Mouse (Mus musculus) adrenal gland, adult 10 weeks (tissue): ENCODE measurements around the gene Arrdc2. TPM values are rescaled to one million over a fixed set of nuclear protein-coding genes. Genes with fewer than 3 reads are reported as not detected.

Experiments
- polyA plus RNA-seq: library from polyadenylated mRNA; stranded (reverse); fragments of 350-450 nt; fragmentation: Illumina TruSeq; extraction: RNeasy Lipid Tissue Mini Kit (QIAGEN cat#74804); gene quantifications from one replicate; pipeline ENCODE4 v1.2.3, GENCODE M21; 2014; ENCODE audit warnings: low read depth, low replicate concordance

Gene Arrdc2
- polyA plus RNA-seq = 1.5 TPM

DNA sequence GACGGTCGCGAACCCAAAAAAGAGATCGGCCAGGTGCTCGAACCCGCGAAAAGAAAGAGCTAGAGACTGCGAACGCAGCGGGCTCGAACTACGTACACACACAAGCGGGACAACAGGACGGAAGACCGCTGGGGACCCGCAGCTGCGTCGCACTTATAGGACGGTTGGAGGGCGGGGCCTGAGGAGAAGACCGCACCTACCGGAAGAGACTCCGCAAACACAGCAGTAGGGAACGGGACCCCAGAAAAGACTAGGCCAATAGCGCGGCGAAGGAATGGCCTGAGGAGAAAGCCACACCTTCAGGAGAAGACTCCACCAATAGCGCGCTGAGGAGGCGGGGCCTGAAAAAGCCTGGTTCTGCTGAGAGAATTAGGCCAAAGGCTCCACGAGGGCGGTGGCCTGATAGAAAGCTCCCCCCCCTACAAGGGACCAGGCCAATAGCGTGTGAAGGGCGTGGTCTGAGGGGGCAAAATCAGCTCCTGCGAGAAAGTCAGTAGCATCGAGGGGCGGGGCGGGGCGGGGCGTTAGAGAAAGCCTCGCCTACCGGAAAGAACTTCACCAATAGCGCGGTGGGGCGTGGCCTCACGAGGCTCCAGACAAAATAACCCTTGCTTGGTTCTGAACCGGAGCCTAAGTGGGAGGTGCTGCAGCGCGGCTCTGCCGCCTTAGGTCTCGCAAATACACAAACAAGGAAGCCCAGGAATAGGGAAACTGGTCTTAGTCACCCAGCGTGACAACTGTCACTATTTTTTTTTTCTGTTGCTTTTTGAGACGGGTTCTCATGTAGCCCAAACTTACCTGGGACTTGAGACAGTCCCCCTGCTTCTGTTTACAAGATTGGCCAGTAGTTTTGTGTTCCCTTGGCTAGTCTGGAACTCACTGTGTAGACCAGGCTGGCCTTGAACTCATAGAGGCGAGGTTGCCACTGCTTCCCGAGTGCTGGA lies at the start of gene Arrdc2:
TSS of gene Arrdc2 (minus strand) at position 313 of the 944 bp plus-strand sequence.

DNA sequence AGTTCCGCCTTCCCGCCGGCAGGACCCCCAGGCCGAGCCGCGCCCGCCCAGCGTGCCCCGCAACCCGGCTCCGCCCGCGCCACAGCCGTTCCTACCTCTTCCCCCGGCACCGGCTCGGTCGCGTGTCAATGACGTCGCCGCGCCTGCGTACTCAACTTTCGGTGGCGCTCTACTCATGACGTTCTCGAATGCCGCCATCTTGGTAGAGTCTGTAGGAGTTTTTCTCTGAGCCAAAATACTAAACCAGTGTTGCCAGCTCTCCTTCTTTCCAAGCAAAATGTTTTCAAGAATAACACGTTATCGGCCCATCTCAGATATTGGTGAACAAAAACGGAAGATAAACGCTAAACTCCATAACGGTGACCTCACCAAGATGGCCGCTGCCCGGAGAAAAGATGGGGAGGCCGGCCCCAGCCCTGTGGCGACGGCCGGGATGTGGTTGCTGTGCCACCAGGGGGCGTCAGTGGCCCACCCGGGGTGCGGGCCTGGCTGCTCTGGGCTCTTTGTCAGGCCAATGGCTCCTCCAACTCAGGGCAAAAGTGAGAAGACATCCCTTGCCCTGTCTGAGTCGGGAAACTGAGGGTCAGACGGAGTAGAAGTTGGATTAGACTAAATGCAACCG lies 34.0 kb upstream of the Arrdc2 start, which contains the start of gene Ccdc124:
TSS of gene Ccdc124 (minus strand) at position 572 of the 622 bp plus-strand sequence.

DNA sequence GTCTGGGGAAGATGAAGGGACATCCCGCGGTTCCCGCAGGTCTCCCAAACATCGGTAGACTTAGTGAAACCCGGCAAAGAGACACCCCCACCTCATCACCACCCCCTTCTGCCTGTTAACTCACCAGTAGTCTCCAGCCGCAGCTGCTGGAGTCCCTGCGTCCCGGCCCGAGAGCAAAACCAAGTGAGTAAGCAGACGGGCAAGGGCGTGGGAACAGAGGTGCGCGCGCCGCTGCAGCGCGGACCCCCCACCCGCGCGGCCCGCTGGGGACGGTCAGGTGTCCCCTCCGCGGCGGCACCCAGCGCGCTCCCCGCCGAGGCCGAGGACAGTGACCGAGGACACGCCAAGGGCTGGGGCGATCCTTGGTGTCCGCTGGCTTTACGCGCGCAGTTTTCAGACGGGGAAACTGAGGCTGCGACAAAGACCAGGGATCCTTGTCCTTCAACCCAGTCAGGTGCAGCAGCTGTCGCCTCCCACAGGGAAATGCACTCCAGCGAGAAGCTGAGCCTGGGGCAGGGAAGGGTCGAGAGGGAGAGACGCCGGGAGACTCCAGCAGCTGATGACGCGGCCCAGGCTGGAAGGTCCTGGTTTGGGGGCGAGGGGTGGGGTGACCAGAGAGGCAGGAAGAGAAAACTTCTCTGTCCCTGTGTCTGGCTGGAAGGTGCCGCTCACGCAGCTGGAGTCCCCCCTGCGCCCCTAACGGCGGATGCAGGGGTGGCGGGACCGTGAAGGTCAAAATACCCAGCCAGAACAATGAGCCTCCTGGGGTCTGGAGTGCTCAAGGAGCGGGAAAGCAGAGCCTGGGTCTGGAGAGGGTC lies 23.5 kb upstream of the Arrdc2 start, which contains the start of gene Kcnn1:
TSS of gene Kcnn1 (minus strand) at position 435 of the 818 bp plus-strand sequence.

DNA sequence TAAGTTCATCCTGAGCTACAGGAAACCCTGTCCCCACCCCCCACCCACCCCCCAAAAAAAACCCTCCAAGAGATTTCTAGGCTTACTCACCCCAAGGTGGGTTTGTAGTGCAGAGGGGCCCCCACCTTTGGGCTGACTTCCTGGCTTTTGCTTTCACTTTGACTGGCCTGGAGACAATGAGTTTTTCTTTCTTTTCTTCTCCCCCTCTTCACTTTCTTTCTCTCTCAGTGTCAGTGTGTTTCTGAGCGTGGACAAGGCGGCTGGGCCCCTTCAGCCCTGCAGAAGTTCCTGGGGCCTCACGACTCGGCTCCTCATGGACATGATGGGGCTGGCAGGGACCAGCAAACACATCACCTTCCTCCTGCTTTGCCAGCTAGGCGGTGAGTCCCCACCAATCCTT lies 31.3 kb downstream of the Arrdc2 start, which contains the start of gene Il12rb1:
TSS of gene Il12rb1 (plus strand) at position 211 of the 400 bp plus-strand sequence.

DNA sequence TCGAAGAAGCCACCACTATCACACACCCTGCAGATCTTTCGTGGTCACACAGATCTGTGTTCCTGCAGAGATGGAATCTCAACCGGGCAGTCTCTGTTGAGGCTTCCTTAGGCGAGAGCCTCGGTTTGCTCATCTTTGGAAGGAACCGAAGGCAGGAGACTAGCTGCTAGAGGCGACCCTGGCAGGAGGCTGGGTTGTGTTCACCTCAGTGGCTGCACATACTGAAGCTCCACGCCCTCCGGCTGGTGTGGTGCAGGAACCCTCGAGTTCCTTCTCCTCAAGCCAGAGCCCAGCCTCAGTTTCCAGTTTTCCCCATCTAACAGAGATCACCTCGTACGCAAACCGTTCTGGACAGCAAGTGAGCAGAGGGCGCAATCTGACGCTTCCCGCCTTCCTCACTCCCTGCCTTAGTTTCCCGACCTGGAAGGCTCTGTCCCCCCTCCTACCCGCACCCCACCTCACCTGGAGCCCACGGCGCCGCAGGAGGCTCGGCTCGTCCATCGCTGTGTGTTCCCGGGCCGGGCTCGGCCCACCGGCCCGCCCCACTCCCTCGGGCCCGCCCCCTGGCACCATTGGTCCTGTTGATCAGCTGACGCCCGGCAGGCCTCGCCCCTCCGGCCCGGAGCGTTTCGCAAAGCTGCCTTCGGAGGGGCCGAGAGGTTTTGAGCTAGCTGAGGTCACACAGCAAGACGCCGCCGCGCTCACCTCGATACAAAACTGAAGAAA lies 34.9 kb downstream of the Arrdc2 start, which contains the start of gene Mast3:
TSS of gene Mast3 (minus strand) at position 574 of the 726 bp plus-strand sequence.

Other genes starting within 250 kb of the Arrdc2 start
- 0.29 TPM for gene Isyna1, start 245.3 kb downstream of the Arrdc2 start, polyA plus RNA-seq
- gene Ssbp4, start 230.8 kb downstream of the Arrdc2 start, polyA plus RNA-seq = not detected
- not detected for gene Lrrc25, start 223.6 kb downstream of the Arrdc2 start, polyA plus RNA-seq
- not detected for gene Gdf15, start 207.3 kb downstream of the Arrdc2 start, polyA plus RNA-seq
- gene Pgpep1, start 179.3 kb downstream of the Arrdc2 start, polyA plus RNA-seq = 55.2 TPM
- gene Lsm4, start 166.5 kb downstream of the Arrdc2 start, polyA plus RNA-seq = not detected
- 24.6 TPM for gene Jund, start 140.8 kb downstream of the Arrdc2 start, polyA plus RNA-seq
- gene Iqcn, start 136.3 kb downstream of the Arrdc2 start, polyA plus RNA-seq = not detected
- gene Gm3336, start 121.2 kb downstream of the Arrdc2 start, polyA plus RNA-seq = not detected
- not detected for gene Pde4c, start 116.0 kb downstream of the Arrdc2 start, polyA plus RNA-seq
- 12.3 TPM for gene Rab3a, start 85.0 kb downstream of the Arrdc2 start, polyA plus RNA-seq
- gene Mpv17l2, start 78.8 kb downstream of the Arrdc2 start, polyA plus RNA-seq = 2.2 TPM
- 1.9 TPM for gene Pik3r2, start 63.0 kb downstream of the Arrdc2 start, polyA plus RNA-seq
- 1.5 TPM for gene Mast3, start 34.7 kb downstream of the Arrdc2 start, polyA plus RNA-seq
- gene Il12rb1, start 31.3 kb downstream of the Arrdc2 start, polyA plus RNA-seq = not detected
- gene Kcnn1, start 23.5 kb upstream of the Arrdc2 start, polyA plus RNA-seq = 0.47 TPM
- gene Ccdc124, start 34.2 kb upstream of the Arrdc2 start, polyA plus RNA-seq = not detected
- not detected for gene Slc5a5, start 53.0 kb upstream of the Arrdc2 start, polyA plus RNA-seq
- 46.7 TPM for gene Rpl18a, start 57.7 kb upstream of the Arrdc2 start, polyA plus RNA-seq
- gene Map1s, start 66.2 kb upstream of the Arrdc2 start, polyA plus RNA-seq = 1.6 TPM